Mouse (Mus musculus) urinary bladder, postnatal 36 days (tissue): ENCODE data around the gene Ppip5k1.

Experiments
- DNase-seq, 2 experiments: peaks; one replicate each; pipeline ENCODE4 v3.0.0; 2022; ENCODE audit warnings: low spot score in 2 of 2, mixed read lengths in 1 of 2

Gene Ppip5k1

DNA sequence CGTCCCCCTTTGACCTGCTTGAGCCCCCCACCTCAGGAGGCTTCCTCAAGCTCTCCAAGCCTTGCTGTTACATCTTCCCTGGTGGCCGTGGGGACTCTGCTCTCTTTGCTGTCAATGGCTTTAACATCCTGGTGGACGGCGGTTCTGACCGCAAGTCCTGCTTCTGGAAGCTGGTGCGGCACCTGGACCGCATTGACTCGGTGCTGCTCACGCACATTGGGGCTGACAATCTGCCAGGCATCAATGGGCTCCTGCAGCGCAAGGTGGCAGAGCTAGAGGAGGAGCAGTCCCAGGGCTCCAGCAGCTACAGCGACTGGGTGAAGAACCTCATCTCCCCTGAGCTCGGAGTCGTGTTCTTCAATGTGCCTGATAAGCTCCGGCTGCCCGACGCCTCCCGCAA lies 55.7 kb downstream of the Ppip5k1 start:
- DNase-seq = no peak

DNA sequence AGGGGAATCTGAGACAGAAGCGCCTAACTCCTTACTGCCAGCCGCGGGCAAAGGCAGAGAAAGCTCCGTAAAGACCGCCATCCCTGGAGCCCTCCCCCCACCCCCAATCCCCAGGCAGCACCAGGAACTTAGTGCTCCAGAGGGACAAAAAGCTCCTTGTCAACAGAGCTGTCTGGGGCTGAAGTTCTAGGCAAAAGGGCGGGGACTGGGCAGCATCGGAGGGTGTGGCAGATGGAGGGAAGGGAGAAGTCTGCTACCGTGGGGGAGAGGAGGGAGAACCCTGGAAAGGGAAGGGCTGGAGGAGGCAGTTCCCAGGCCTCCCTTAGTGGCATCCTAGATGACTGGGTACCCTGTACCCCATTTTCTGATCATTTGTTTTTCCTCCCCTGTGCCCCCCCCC lies 57.1 kb downstream of the Ppip5k1 start:
- no peak for DNase-seq

DNA sequence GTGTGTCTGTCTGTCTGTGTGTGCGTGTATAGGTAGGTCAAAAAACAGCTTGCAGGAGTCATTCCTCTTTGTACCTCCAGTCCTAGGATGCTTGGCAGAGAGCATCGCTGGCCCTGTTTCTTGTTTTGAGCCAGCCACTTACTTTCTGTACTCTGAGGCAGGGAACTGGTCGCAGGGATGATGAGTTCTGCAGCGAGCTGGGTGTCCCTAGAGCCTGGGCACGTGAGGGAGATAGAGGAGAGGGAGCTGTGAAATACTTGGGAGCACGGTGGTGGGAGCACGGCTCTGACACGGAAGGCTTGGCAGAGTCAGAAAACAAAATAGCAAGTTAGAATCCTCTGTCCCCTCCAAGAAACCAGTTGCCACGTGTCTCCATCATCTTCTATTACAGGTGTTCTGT lies 57.5 kb downstream of the Ppip5k1 start:
- no peak for DNase-seq

DNA sequence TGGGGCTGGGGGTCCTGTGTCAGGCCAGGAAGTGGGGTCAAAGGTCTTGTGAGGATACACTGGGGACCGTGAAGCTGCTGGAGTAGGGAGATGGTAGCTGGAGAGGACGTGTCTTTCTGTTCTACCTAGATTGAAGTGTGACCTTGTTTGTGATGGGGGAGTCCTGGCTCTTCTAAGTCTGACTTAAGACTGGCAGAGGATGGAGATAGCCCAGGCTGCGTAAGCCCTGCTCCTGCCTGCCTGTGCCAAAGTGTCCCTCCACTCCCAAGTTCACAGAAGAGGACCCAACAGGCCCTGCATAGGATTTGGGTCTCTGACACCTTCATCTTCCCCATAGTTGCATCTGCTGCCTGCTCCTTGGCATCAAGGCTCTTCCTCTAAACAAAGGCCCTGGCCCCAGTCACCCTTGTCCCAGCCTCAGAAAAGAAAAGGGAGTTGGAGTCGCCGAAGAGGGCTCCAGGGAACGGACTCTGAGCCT lies 58.4 kb downstream of the Ppip5k1 start:
- no peak for DNase-seq

DNA sequence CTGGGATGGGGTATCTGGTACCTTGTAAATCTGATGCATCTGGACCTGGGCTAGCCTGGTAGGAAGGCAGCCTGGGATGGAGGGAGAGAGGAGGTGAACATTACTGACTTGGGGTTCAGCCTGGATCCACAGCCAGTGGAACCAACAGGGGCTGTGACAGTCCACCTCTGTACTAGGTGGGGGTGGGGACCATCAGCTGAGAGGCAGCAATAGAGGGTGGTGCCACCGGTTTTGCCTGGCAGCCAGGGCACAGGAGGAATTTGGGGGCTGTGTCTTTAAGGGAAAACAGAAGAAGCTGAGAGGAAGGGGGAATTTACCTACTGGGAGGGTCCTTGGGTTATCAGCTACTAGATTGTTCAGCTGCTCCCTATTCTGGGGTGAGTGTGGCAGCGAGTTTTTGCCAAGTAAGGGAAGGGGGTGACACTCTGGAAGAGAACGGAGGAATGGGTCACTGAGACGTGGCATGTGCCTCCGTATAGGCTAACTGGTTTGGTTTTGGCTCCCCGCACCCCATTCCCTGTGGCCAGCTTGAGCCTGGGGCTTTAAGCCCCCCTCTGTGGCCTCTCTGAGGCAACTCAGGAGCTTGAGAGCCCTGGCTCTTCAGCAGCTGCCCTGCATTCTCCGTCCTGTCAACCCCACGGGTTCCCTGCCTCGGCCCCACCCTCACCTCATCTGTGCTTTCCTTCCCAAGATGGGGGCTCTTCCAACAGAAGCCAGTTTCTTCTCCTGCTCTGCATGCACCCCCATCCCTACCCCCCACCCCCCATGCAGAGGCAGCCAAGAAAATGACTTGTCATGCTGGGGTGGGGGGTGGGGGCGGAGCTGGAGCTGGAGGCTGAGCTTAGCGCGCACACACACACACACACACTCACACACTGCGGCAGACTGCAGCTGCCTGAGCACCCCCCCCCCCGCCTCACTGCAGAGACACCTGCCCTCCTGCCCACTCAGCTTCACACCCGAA lies 59.3 kb downstream of the Ppip5k1 start:
- DNase-seq = no peak

DNA sequence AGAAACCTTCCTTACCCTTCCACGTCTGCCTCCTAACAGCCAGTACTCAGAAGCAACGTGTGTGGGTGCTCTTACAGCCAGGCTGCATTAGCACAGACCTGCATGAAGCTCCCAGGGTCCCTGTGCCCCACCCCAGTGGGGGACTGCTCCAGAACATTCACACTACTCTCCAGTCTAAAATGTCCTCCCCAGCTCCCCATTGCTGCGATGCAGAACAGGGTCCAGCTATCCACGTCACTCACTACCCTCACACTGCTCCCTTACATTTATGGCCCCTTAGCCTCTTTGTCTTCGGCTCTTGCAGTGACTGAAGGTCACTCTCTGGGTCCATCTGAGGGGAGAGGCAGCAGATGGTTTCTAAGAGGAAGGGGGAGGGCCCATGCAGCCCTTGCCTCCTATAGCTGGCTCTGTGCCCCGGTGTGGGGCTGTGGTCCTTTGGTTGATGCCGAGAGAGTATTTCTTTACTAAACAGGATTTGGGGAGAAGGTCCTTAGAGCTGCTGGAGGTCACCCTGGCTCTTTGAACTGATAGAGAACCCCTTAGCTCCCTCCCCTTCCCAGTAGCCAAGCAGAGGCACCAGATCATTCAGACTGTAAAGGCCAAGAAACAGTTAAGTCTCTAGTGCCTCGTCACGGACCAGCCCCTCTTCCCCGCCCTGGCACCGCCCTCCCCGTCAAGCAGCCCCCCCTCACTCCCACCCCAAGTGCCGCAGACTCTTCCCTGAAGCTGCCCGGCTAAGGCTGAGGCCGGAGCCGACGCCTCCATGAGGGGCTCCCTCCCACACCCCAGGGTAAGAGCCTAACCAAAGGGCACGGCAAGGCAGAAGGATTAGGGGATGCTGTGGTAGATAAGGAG lies 60.2 kb downstream of the Ppip5k1 start:
- no peak for DNase-seq

DNA sequence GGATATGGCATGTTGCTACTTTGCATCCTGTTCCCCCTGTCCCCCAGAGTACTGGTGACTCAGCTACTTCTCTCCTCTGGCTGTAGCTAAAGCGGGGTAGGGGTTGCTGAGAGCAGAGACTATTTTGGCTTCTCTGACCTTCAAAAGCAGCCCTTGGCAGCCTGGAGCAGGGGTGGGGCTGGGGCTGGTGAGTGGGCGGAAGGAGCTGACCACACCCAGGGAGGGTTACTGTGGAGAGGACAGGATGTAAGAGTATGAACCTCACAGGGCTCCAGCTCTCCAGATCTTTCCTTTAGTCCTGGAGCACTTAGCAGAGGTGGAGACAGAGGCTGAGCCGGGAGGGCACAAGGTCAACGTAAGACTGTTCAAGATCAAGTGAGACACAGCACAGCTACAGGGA lies 61.0 kb downstream of the Ppip5k1 start:
- peak in 1 of 2 experiments; percentile 40 for DNase-seq

DNA sequence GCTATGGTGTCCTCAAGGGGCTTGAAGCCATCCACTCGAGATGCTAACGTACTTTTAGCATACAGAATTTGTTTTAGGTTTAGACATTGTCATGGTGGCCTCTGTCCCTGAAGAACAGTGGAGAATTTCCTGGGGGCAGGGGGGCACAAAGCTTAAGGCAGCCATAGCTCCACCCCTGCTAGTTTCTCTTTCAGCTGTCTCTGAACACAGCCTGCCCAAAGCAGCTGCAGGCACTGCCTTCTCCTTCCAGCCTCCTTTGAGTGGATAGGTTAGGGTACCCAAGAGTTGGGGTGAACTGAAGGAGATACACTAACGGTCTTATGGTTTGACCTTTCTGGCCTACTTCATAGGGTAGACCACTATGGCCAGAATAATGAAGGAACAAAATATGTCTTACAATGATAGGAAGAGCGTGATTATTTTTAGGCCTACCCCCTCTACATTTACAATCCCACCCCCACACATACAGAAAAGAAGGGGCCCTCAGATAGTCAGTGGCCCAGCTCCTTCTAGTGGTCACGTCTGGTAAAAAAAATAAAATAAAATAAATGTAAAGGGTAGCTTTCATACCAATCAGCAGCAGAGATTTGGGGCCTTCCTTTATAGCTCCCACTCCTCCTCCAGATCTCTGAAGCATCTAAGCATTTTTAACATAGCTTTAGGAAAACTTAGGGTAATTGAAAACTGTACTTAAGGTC lies 62.7 kb downstream of the Ppip5k1 start:
- no peak for DNase-seq

DNA sequence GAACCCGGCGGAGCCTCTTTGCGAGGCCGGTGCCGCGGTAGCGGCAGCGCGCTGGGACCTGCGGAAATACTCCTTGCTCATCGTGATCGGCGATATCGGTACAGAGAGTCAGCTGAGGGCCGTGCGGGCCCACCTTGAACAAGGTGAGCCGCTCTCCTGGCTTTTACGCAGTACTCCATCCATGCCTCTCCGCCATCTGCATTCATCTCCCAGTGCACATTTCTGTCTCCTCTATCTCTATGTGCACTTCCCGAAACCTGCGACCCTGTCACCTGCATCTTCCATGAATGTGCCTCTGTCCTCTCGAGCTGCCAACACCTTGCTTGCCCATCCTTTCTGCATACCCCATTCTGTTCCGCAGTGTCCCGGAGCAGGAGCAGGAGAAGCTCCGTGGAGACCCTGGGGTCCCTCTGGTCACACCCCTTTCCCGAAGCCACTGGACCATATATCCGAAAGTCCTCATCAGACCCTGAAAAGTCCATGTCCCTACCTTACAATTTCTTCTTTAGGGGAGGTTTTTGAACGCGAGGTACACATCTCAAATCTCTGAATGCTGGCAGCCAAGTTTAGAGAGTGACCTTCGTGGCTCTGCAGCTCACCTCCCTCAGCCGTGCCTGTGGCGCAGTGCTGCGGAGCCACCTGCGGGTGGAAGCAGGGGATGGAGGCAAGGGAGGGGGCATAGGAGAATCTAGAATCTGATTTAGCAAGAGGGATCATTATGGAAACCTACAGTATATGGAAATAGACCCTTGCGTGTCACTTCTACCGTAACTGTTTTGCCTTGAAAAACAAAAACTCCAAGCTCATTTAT lies 65.3 kb downstream of the Ppip5k1 start:
- no peak for DNase-seq

DNA sequence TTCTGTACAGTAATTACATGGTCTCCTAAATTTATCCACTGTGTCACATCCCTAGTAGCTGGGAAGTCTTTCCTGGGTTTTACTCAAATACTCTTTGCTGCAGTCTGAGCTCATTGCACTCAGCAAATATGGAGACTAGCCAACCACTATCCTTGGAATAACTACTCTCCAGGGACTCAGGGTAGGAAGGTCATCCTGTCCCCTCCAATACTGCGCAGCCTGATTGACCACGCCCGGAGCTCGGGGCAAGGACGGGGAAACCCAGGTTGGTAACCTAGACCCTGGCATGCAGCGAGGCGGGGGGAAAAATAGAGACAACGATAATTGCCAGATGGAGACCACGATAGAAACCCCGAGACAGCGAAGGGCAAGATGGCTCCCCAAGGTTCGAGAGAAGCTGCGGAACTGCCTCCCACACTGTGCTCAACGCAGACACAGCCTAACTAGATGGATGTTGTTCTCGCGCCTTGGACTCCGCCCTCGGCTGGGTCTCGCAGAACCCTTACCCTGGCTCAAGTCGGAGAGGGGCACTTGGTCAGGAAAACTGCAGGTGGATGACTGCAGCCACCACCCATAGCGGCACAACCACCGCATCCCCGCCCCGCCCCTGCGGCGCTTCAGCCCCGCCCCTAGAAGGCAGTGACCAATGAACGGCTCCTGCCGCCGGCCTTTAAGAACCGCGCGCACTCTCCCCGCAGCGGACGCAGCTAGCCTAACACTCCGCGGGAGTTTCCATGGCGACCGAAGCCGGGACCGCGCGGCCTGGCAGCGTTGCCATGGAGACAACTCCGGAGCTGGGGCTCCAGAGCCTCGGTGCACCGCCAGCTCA lies 66.1 kb downstream of the Ppip5k1 start, which contains the start of gene Map1a:
Map1a (plus strand) TSS at position 700 of the 829 bp plus-strand sequence.
- peak; percentile 81 to 85 for DNase-seq

DNA sequence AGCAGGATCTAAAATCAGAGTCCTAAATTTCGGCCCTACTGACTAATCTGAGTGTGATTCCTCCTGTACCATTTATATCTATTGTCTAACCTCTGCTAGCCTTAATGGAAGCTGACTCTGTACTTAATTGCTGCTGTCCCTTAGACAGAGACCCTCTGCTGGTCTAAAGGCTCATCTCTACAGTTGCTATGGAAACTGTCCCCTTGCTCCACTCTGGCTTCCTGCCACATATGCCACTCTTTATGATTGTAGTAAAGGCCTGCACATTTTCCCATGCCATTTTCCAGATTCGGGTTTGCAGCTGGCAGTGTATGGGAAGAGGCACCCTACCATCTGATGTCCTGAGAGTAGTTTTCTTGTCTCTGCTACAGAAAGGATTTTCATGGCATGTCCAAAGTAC lies 67.3 kb downstream of the Ppip5k1 start:
- no peak for DNase-seq

DNA sequence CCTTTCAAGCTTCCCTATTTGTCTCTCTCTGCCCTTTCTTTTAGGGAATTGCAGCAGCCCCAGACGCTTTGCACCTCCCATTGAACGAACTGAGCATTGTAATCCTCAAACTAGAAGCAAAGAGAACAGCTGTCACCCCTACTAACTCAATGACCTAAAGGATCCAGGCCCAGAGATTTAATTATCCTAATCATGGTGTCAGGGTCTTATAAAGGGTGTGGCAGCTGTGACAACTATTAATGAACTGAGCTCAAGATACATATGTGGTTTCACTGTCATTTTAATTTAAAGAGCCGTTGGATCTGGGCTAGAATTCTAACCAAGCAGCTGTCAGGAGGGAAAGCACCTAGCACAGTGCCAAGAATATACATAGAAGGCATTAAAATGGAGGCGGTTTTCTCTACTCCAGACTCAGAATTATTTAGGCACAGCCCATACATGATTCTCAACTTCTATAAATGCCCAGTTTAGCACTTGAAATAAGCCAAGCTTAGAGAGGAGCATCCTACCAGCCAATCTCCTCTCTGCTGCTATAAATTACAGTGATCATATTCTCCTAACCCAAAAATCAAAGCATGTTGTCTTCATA lies 83.2 kb downstream of the Ppip5k1 start:
- no peak for DNase-seq

DNA sequence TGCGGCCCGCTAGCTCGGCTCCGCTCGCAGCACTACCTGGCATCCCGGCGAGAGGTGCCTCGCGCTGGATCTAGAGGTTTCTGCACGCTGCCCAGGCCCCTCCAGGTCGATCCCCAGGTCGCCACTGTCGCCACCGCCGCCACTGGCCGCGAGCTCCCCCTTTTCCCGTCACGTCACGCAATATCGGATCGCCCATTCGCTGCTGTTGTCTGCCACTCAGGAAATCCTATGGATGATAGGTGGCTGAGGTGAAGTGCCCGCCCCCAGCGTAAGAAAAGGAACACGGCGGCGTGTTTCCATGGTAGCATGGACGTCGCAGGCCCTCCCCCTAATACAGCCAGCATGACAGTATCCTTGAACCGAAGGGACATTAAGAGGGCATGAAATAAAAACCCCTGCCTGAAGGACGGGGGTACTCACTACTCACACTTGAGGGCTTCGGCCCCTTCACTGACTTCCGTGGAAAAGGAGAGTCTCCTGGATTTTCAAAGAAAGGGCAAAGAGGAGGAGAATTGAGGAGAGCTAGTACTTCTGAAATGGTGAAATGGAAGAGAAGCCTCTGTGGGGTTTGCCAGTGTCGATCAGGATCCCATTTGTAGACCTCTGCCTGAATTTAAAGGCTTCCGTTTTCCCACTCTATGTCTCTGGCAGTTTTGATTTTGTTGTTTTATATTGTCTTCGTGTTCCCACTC lies 83.8 kb downstream of the Ppip5k1 start, which contains the start of gene Trp53bp1:
Trp53bp1 (minus strand) TSS at position 172 of the 692 bp plus-strand sequence.
- DNase-seq = peak; percentile 94

DNA sequence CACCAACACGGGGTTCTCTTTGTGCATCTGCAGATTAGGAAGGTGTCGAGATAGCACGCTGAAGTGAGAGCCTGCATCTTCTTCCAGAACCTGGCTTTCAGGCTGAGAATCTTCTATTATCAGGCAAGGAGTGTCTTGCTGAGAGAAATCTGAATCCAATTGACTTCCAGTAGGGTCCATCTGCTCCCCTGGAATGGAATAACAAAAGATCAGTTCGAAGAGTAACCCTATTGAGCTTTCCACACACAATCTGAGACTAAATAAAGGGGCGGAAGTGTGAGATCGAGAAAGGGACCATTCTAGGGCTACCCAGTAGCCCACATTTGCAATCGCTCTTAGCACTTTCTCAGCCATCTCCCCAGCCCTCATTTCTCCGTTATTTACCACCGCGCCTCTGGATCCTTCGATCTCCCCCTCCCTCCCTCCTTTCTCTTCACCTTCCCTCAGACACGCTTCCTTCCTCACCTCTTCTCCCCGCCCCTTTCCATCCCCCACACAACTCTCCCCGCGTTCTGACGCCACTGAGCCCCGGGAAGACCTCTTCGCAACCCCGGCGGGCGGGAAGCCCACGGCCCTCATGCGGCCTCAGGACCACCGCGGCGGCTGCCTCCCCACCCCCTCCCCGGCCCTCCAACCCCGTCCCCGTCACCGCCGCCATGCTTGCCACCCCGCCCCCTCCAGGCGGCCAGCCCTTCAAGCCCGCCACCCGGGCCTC lies 84.5 kb downstream of the Ppip5k1 start:
- DNase-seq = no peak

DNA sequence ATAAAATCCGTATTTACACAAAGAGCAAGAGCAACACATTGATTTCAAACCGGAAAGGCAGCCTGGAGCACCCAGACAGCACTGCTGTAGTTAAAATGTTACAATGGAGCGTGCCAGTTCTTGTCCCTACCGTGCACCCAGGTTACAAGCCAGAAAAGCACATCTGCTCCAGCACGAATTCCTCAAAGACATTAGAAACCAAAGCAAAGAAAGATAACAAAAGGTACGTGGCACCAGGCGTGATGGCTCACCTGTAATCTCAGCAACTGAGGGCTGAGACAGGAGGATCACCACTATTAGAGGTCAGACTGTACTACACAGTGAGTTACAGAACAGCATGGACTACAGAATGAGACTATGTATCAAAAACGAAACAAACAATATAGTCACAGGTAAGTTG lies 86.8 kb downstream of the Ppip5k1 start:
- DNase-seq = peak; percentile 20 to 26
